Mouse (Mus musculus) forebrain, embryonic 16.5 days (tissue): ENCODE measurements at regions not wholly inside any gene's neighbourhood (a gene's known extent, or its start where the extent isn't known, plus 50 kb on each side); places are given as distances from the start of the nearest gene placed in this dataset.

Experiments used
- ATAC-seq: fragments of 200-750 bp; cut with Nextera tagmentation; 2 replicates; pipeline ENCODE4 v1.8.0; 2017; ENCODE audit warnings: mild to moderate bottlenecking, moderate library complexity
- H3K27ac ChIP-seq: fragments of 300-500 bp; sonication (generic); 2 replicates; pipeline ENCODE4 v1.5.1; 2014; ENCODE audit warnings: low read length, control low read depth
- H3K27me3 ChIP-seq: fragments of 300-500 bp; sonication (generic); replicated peaks from 2 replicates; pipeline ENCODE4 v1.6.1; 2014; ENCODE audit warnings: low read length; ENCODE audit not compliant: control insufficient read depth, insufficient read depth
- H3K36me3 ChIP-seq: fragments of 300-500 bp; sonication (generic); 2 replicates; pipeline ENCODE4 v1.6.1; 2014; ENCODE audit not compliant: control insufficient read depth, insufficient read depth
- H3K4me1 ChIP-seq: fragments of 300-500 bp; sonication (generic); replicated peaks from 2 replicates; pipeline ENCODE4 v1.6.1; 2014; ENCODE audit warnings: low read length; ENCODE audit not compliant: control insufficient read depth, insufficient read depth
- H3K4me2 ChIP-seq: fragments of 300-500 bp; sonication (generic); 2 replicates; pipeline ENCODE4 v1.6.1; 2014; ENCODE audit warnings: mild to moderate bottlenecking, low read length, control low read depth
- H3K4me3 ChIP-seq: fragments of 300-500 bp; sonication (generic); replicated peaks from 2 replicates; pipeline ENCODE4 v1.5.1; 2014; ENCODE audit warnings: mild to moderate bottlenecking, low read length, control low read depth
- H3K9ac ChIP-seq: fragments of 300-500 bp; sonication (generic); replicated peaks from 2 replicates; pipeline ENCODE4 v1.6.1; 2014; ENCODE audit warnings: low read depth, low read length, control low read depth
- H3K9me3 ChIP-seq: fragments of 300-500 bp; sonication (generic); 2 replicates; pipeline ENCODE4 v1.6.1; 2016; ENCODE audit warnings: low read length; ENCODE audit not compliant: control insufficient read depth
- WGBS: fragments of 180-500 bp; shearing (Covaris S2); extraction: QIAGEN DNeasy Blood & Tissue Kit; methylation state at CpG from one replicate; pipeline ENCODE4 v1.1.7; 2014; 5-methylcytosine and 5-hydroxymethylcytosine counted together

DNA sequence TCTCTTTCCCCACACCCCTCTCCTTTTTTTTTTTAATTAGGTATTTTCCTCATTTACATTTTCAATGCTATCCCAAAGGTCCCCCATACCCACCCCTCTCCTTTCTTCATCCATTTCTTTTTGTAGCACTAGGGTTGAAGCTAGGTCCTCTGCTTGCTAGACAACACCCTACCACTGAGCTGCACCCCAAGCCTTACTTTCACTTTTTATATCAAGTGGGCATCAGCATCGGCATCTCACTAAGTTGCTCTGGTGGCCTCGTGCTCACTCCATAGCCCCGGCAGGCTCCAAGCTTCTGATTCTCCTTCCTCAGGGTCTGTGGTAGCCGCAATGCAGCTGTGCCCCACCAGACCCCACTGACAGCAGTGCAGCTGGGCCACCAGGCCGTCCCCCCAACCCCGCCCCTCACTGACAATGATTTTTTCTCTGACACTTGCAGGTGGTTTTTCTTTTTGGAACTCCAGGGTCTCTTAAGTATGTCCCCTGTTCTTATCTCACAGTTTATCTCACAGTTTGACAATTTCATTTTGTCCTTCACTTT, 77.5 kb downstream of the Nufip1 start:
- Histone ChIP-seq H3K27me3 (no peaks in the 10 kb centered on the region), H3K4me3 (no peak overlapping the region), H3K27ac (no peak overlapping the region), H3K4me2 (no peak overlapping the region), H3K9me3 (no peaks in the 10 kb centered on the region), H3K4me1 (no peaks in the 10 kb centered on the region), H3K36me3 (no peaks in the 10 kb centered on the region), H3K9ac (no peak overlapping the region)
- WGBS = 92% methylated on average over 6 of the region's 6 CpGs
- no peak for ATAC-seq

DNA sequence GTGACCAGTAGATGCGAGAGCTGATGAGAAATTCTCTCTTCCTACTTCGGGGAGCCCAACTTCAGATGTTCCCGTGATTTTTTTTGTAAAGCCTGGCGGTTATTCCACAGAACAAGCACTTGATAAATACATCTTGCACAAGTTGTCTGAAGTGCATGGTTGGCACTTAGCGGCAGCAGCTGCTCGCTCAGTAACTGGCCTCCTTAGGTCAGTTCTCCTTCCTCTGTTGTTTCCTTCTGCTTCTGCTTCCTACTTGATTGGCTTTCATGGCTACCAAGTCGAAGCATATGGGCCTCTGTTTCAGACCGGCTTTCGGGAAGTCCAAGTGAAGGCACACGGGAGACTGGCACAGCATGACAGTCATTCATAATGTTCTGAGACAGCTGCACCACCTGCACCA, 84.6 kb downstream of the Nufip1 start:
- ATAC-seq = no peak
- Histone ChIP-seq H3K4me2 (no peak overlapping the region), H3K27me3 (no peaks in the 10 kb centered on the region), H3K9ac (no peak overlapping the region), H3K9me3 (no peaks in the 10 kb centered on the region), H3K4me1 (0 out of 2 replicates have a peak, but pooled peaks cover 5% of the 10 kb centered on the region), H3K4me3 (no peak overlapping the region), H3K36me3 (no peaks in the 10 kb centered on the region), H3K27ac (no peak overlapping the region)
- WGBS = 73% methylated on average over 10 of the region's 10 CpGs

GRCm38 (mm10) chr14:76197357-76197756, 86.7 kb downstream of the Nufip1 start:
- WGBS = 88% methylated on average over 2 of the region's 2 CpGs
- H3K9ac ChIP-seq = no peak overlapping the region
- H3K4me1 ChIP-seq = 0 out of 2 replicates have a peak, but pooled peaks cover 5% of the 10 kb centered on the region
- H3K27ac ChIP-seq = no peak overlapping the region
- no peaks in the 10 kb centered on the region for H3K27me3 ChIP-seq
- ATAC-seq = no peak
- no peaks in the 10 kb centered on the region for H3K9me3 ChIP-seq
- no peaks in the 10 kb centered on the region for H3K36me3 ChIP-seq
- no peak overlapping the region for H3K4me2 ChIP-seq
- H3K4me3 ChIP-seq = no peak overlapping the region

DNA sequence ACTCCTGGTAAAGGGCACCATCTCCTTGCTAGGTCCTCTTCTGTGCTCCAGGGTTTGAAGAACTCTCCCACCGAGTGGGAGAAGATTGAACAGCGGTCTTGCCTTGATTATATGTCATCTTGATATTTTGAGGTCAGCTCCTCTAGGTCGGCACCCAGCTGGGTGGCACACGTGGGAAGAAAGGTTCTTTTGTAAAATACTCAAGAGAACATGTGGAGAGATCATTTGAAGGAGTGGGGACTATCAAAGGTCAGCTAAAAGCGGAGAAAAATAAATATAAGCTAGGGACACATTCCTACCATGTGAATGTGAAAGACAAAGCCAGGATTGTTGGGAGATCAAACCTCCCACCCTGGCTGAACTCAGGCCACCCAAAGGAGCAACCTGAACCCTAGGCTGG, 87.7 kb downstream of the Nufip1 start:
- no peak overlapping the region for H3K4me3 ChIP-seq
- H3K9me3 ChIP-seq = no peaks in the 10 kb centered on the region
- 75% methylated on average over 5 of the region's 5 CpGs for WGBS
- no peak overlapping the region for H3K27ac ChIP-seq
- H3K4me1 ChIP-seq = 0 out of 2 replicates have a peak, but pooled peaks cover 5% of the 10 kb centered on the region
- no peak overlapping the region for H3K9ac ChIP-seq
- H3K4me2 ChIP-seq = no peak overlapping the region
- no peak for ATAC-seq
- no peaks in the 10 kb centered on the region for H3K27me3 ChIP-seq
- no peaks in the 10 kb centered on the region for H3K36me3 ChIP-seq

- H3K9ac ChIP-seq = no peak overlapping the region
- H3K4me2 ChIP-seq = no peak overlapping the region
- WGBS = 94% methylated on average over 4 of the region's 4 CpGs
- H3K27me3 ChIP-seq = no peaks in the 10 kb centered on the region
- H3K4me3 ChIP-seq = no peak overlapping the region
- H3K36me3 ChIP-seq = no peaks in the 10 kb centered on the region
- no peaks in the 10 kb centered on the region for H3K4me1 ChIP-seq
- ATAC-seq = no peak
- H3K27ac ChIP-seq = no peak overlapping the region
- no peaks in the 10 kb centered on the region for H3K9me3 ChIP-seq
Measured at GRCm38 (mm10) chr14:76202595-76202994, 91.9 kb downstream of the Nufip1 start.

DNA sequence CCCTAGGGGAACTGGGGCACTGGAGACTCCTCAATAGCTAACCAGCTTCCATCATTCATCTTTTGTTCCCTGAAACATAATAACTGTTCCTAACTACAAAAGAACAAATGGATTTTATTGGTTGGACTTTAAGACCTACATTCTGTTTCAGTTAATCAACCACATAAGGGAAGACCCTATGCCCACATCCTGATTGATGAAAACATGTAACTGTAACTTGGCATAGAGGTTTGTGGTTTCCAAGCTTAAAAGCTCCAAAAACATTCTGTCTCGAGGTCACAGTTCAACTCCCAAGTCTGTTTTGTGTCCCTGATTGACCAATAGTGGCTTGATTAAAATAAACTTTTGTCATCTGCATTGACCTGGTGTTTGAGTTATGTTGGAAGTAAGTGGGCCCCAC, 92.4 kb downstream of the Nufip1 start:
- 82% methylated on average over 1 of the region's 1 CpGs for WGBS
- H3K27me3 ChIP-seq = no peaks in the 10 kb centered on the region
- no peak overlapping the region for H3K4me2 ChIP-seq

GRCm38 (mm10) chr14:76216446-76217177, 105.9 kb downstream of the Nufip1 start:
- Histone ChIP-seq H3K4me2 (no peak overlapping the region), H3K27me3 (no peaks in the 10 kb centered on the region), H3K27ac (no peak overlapping the region), H3K9ac (no peak overlapping the region), H3K4me1 (peaks cover 2% of the 10 kb centered on the region), H3K4me3 (no peak overlapping the region), H3K36me3 (no peaks in the 10 kb centered on the region), H3K9me3 (peaks cover 8% of the 10 kb centered on the region)
- 77% methylated on average over 12 of the region's 12 CpGs for WGBS
- ATAC-seq = no peak

More for the DNA sequence above, 92.4 kb downstream of the Nufip1 start:
- no peak overlapping the region for H3K4me3 ChIP-seq
- no peaks in the 10 kb centered on the region for H3K36me3 ChIP-seq
- no peak overlapping the region for H3K27ac ChIP-seq
- ATAC-seq = no peak
- H3K4me1 ChIP-seq = no peaks in the 10 kb centered on the region
- no peaks in the 10 kb centered on the region for H3K9me3 ChIP-seq
- no peak overlapping the region for H3K9ac ChIP-seq

- no peaks in the 10 kb centered on the region for H3K36me3 ChIP-seq
- H3K4me1 ChIP-seq = peaks cover 5% of the 10 kb centered on the region
- no peak overlapping the region for H3K9ac ChIP-seq
- 83% methylated on average over 9 of the region's 9 CpGs for WGBS
- peaks cover 8% of the 10 kb centered on the region for H3K9me3 ChIP-seq
- H3K4me3 ChIP-seq = no peak overlapping the region
- ATAC-seq = no peak
- H3K27ac ChIP-seq = no peak overlapping the region
- no peak overlapping the region for H3K4me2 ChIP-seq
- no peaks in the 10 kb centered on the region for H3K27me3 ChIP-seq
Measured at GRCm38 (mm10) chr14:76217178-76217500, 106.4 kb downstream of the Nufip1 start.

- no peaks in the 10 kb centered on the region for H3K36me3 ChIP-seq
- H3K4me2 ChIP-seq = no peak overlapping the region
- peaks cover 8% of the 10 kb centered on the region for H3K4me1 ChIP-seq
- ATAC-seq = no peak
- no peak overlapping the region for H3K9ac ChIP-seq
- H3K9me3 ChIP-seq = peaks cover 8% of the 10 kb centered on the region
- no peak overlapping the region for H3K27ac ChIP-seq
- no peak overlapping the region for H3K4me3 ChIP-seq
- 92% methylated on average over 8 of the region's 8 CpGs for whole genome bisulfite sequencing
- H3K27me3 ChIP-seq = no peaks in the 10 kb centered on the region
Measured at GRCm38 (mm10) chr14:76217571-76218256, 107.0 kb downstream of the Nufip1 start.
